Mouse (Mus musculus) layer of hippocampus, adult 8-10 months (tissue): ENCODE data around the gene Rnf34. TPM values are rescaled to one million over a fixed set of nuclear protein-coding genes. Genes with fewer than 3 reads are reported as not detected.

Source experiments
- DNase-seq, 2 experiments: peaks; one replicate each; pipeline ENCODE4 v3.0.0; 2022; ENCODE audit warnings: low spot score in 2 of 2
- total RNA-seq, 4 experiments: library from RNA; stranded (reverse); gene quantifications; 2 replicates each; pipeline ENCODE4 v1.2.4; 2022

Gene Rnf34
- 10 to 100 TPM; 49.7 to 59.8 (median 56.6) TPM for total RNA-seq

DNA sequence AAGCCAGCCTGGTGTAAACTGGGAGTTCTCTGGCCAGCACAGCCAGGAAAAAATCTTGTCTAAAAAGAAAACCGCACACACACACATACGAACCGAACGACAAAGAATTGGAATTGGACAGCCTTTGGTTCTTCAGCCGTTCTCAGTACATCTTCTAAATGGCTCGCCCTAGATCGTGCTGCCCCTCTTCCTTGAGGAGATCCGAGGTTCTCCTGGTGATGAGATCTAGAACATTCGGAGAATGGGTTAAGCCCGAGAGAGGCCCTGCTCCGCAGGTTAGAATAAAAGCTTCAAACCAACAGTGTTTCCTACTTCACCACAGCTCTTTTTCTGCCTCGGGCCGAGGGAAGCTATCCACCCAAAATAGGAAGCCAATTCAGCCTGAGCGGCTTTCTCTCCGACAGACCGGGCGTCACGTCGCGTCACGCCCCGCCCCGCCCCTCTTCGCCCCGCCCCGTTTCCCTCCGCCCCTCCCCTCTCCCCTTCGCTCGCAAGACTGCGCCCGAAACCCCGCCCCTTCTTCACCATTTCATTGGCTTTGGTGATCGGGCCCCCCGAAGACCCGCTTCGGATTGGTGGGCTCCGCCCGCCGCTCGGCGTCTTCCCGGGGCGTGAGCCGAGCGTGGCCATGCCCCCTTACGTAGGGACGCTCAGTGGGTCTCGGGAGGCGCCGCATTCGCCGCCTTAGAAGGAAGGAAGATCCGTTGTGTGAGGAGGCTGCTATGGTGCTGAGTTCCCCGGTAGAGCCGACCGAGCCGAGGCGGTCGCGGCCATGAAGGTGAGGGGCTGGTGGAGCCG lies at the start of gene Rnf34:
Gene Rnf34 (plus strand): TSS at position 528 of the 798 bp plus-strand sequence.
- peak; percentile 95 to 96 for DNase-seq

DNA sequence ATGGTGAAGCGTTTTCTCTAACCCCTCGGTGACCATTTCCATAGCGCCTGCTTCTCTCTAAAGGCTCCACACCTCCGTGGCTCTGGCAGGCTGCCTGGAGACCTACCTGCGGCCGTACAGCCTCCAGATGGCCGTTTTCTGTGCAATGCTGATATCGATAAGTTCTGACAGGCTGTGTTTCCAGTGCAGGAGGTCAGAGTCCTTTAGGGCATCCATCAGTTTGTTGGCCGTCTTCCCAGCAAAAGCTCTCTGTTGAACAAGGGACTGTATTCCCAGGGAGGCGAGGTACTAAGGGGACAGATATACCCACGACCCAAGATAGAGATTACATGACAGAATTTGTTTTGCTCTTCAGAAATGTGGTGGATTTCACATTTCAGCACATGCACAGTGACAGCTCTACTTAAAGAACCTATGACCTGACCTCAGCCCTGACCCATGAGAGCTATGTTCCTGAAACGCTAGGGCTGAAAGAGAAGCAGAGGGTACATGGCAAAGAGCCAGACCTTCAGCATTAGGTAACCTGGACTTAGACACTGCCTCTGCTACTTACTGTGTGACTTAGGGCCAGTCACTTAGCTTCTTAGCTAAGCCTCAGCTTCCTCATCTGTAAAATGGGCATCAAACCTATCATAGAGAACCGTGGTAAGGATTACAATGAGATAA lies 49.4 kb upstream of the Rnf34 start:
- no peak for DNase-seq

DNA sequence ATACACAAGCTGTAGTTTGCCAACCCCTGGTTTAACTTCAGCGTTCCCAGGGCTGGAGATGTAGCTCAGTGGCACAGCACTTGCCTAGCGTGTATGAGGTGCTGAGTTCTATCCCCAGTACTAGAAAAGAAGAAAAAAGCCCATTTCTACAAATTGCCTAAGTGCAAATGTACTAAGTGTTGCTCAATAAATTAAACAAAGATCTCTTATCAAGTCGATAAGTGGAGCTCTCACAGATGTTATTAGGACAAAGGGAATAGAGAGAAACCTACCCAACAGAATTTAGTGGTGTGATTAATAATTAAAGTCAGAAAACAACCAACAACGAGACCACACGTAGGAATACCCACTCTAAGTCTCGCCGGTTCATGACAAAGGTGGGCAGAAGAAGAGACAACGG lies 48.2 kb upstream of the Rnf34 start:
- no peak for DNase-seq

DNA sequence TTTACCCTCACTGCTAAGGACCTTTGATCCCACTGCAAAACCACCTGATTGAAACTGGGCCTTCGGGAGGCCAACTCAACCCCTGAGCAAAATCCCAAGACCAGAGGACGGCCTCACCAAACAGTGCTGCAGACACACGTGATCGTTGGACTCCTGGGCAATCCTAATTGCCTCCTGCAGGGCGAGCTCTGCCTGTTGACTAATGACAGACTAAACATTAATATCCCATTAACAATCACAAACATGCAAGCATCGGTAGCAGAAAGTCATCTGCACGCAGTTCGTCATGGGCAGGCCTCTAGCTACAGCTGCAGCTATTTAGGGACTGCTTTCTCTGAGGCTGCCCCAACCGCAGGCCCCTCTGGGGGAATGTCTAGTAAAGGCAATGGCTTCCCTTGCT lies 47.1 kb upstream of the Rnf34 start:
- DNase-seq = no peak

GRCm38 (mm10) chr5:122805503-122805902 lies 44.3 kb upstream of the Rnf34 start:
- DNase-seq = no peak

- no peak for DNase-seq
Measured at GRCm38 (mm10) chr5:122811364-122812079, 38.3 kb upstream of the Rnf34 start.

- no peak for DNase-seq
Measured at GRCm38 (mm10) chr5:122812699-122813098, 37.1 kb upstream of the Rnf34 start.

DNA sequence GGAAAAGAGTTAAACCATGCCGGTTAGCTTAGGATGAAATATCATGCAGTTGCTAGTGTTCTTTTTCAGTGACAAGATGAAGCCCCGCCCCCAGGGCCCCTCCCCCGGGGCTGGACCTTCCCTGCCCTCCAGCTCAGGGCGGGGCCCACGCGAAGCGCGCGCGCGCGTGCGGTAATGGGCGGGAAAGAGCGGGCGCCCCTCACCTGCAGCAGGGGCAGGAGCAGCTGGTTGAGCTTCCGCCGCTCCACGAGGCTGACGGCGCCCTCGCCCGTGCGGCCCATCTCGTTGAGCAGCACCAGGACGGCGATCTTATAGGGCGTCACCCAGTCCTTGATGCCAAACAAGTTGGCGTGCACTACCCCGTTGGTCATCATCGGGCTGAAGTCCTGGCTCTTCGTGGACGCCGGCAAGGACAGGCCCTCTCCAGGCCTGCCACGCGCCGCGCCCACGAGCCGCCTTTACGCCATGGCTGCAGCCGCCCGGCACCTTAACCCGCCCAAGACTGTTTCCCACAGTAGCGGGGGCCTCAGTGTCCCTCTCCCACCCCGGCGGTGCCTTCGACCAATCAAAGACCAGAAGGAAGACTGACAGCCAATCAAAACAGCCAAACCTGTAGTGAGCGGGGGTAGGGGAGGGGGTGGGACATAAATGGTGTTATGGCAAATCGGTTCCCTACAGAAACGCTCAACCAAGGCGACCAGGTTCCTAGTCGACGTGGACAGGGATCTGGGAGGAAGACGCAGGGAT lies 28.9 kb upstream of the Rnf34 start, which contains the start of gene Anapc5:
Gene Anapc5 (minus strand): TSS at position 563 of the 747 bp plus-strand sequence.
- peak; percentile 89 to 93 for DNase-seq

DNA sequence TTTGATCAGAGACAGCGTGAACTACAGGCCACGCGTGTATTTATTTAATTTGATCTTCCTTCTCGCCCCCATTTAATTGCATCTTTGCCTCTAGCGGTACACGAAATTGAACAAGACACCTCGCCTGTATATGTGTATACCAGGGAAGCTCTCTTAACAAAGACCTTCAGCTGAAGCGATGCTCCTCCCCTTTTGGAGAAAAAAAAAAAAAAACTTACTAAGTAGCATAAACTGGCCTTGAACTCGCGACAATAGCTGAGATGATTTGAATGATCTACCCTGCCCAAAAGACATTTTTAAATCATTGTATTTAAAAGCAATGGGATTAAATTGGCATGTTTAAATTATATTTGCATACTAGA lies 28.3 kb upstream of the Rnf34 start:
- DNase-seq = no peak

DNA sequence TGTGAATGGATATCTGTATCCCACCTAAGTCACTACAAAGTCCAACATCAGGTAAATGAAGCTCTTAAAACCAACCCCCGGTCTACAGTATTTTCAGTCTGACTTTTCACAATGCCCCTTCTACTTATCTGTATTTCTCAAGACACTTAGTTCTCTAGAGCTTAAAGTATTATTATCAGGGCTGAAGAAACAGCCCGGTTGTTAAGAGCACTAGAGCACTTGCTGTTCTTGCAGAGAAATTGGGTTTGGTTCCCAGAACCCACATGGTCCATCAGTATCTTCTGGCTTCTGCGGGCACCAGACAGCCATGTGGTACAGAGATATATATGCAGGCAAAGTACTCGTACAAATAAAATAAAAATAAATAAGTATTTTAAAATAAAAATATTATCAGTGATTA lies 27.4 kb upstream of the Rnf34 start:
- no peak for DNase-seq

GRCm38 (mm10) chr5:122823976-122824375 lies 25.9 kb upstream of the Rnf34 start:
- no peak for DNase-seq

DNA sequence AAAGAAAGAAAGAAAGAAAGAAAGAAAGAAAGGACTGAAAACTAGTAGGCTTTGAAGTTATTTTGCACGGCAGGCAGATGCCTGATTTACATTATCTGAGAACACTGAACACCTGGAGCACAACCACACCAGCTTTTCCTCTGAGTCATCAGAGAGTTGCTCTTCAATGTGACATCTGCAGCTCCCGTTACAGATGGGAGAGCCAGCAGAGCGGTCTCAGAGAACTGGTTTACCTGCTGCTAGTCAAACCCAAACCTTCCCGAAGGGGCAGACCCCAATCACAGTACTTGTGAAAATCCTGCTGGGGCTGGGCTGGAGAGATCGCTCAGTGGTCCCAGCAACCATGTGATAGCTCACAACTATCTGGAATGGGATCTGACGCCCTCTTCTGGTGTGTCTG lies 25.4 kb upstream of the Rnf34 start:
- no peak for DNase-seq

DNA sequence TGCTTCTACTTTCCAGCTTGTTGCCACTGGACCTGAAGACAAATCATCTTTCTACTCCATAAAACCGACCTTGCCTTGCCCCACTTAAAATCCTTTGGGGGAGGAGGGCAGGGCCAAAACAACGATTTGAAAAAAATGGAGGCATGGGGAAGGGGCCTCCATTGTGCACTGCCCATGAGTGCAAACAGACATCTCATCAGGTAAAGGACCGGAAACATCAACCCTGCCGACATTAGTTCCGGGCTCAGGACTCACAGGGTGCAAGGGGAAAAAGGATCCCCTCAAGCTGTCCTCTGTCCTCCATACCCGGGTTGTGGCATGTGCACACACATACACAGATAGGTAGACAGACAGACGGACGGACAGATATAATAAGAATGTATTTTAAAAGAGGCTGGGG lies 24.7 kb upstream of the Rnf34 start:
- no peak for DNase-seq

GRCm38 (mm10) chr5:122832536-122832935 lies 17.3 kb upstream of the Rnf34 start:
- no peak for DNase-seq

DNA sequence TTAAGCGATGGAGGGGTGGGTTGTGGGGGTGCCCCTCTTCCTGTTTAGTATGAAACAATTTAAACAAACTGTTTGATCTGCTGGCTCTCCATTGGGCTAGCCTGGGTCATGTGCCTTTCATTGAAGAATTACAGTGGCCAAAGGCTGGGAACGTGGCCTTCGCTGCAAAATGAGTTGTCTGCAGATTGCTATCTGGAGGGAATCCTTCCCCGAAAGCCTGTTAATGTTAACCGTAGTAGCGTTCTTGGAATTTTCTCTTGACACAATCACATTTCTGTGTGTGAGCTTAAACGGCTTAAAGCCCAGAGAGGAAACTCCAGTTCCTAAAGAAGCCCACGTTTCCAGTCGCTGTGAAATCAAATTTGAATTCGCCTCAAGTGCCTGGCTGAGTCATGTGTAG lies 16.9 kb upstream of the Rnf34 start:
- no peak for DNase-seq

DNA sequence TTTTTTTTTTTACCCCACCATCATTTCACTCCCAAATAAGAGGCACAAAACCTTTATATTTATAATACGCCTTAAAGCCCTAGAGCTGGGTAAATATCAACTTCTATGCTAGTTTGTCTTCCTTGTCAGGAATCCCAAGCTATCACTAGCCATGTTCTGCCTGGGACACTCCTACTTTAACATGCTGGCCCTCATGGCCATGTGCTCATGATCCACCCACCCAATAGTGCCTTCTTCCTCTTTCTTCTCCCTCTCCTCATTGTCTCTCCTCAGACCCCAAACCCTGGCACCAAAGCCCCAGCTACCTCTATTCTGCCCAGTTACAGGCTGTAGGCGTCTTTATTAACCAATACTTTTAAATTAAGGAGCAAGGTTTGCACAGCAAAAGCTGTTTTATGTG lies 8.7 kb upstream of the Rnf34 start:
- DNase-seq = no peak

- no peak for DNase-seq
Measured at GRCm38 (mm10) chr5:122843799-122844198, 6.0 kb upstream of the Rnf34 start.

- peak; percentile 11 to 27 for DNase-seq
Measured at GRCm38 (mm10) chr5:122850319-122851002, 613 bp downstream of the Rnf34 start.

GRCm38 (mm10) chr5:122852611-122853010 lies 2.8 kb downstream of the Rnf34 start:
- DNase-seq = no peak

GRCm38 (mm10) chr5:122855858-122856257 lies 6.0 kb downstream of the Rnf34 start:
- no peak for DNase-seq

GRCm38 (mm10) chr5:122863053-122863452 lies 13.2 kb downstream of the Rnf34 start:
- no peak for DNase-seq
